In the genomic region with DNA sequence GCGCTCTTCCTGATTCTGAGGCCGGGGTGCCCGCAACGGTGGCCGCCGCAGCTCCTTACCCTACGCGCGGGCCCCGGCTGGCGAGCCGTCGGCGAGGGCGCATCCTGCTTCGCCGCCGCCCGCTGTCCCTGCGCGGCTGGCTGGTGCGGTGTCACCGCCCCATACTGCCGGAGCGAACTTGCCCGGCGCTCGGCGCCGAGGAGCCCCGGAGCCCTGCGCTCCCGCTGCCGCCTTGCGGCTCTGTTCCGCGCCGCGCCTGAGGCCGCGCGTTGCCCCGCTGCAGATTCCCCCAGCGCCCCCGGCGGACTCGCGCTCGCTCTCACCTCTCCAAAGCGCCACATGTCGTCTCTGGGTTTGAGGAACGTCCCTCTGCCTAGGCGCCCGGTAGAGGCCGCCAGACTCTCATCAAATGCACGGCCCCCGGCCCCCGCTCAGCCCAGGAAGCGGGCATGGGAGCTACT, we compare ENCODE assay signal across 9 mouse cellular contexts. TPM values are rescaled to one million over a fixed set of nuclear protein-coding genes. Genes with fewer than 3 reads are reported as not detected.
DNase-seq lines count a peak whose midpoint lies in the region; ATAC-seq and TF ChIP-seq lines count a peak whose summit lies in the region.
"Had no signal": no experiment of that assay in that cellular context is flagged by ENCODE, and none has a peak within 500 bp of the region (broad histone marks: within the 10 kb centered on the region; RNA-seq: fewer than 3 reads in every experiment).

Gene Gabra5, minus strand, starts transcription at position 379 of the 461 bp plus-strand sequence.

- peak within 1 kb of the TSS; percentile 61 for H3K4me2 ChIP-seq in heart, embryonic 16.5 days (ENCODE audit: low read depth, low read length)
- peak within 1 kb of the TSS; percentile 69 for H3K4me2 ChIP-seq in neural tube, embryonic 12.5 days (replicated peaks)
- H3K4me2 ChIP-seq: liver, embryonic 15.5 days had no signal

- intact Hi-C loops in heart, postnatal 36 days (cut with DNase I), result loop anchor here (10.0 kb wide), 1 partner anchor 635 kb away; no protein-coding TSS in a partner anchor
- intact Hi-C loops in left cerebral cortex, adult 2 months (cut with DNase I), result loop anchor here (1.0 to 10.0 kb wide), 7 partner anchors 275 to 1715 kb away; partner anchors contain the start of gene Ube3a
- intact Hi-C loops in gastrocnemius, postnatal 14 days (cut with DNase I; ENCODE audit: low total_unique reads), result no loop called here

- no peaks in the 10 kb centered on the region for H3K4me1 ChIP-seq in heart, embryonic 16.5 days (ENCODE audit: control insufficient read depth, insufficient read depth, low read length)
- H3K4me1 ChIP-seq in neural tube, embryonic 12.5 days, result peaks cover 15% of the 10 kb centered on the region
- H3K4me1 ChIP-seq: liver, embryonic 15.5 days had no signal

- H3K4me3 ChIP-seq in heart, embryonic 16.5 days (ENCODE audit: low read length), result peak within 1 kb of the TSS; percentile 42
- peak within 1 kb of the TSS; percentile 62 for H3K4me3 ChIP-seq in left cerebral cortex, adult 2 months
- peak within 1 kb of the TSS; percentile 50 for H3K4me3 ChIP-seq in neural tube, embryonic 12.5 days
- H3K4me3 ChIP-seq: liver, embryonic 15.5 days had no signal

- peaks cover 44% of the 10 kb centered on the region for H3K27me3 ChIP-seq in heart, embryonic 16.5 days (ENCODE audit: control insufficient read depth, insufficient read depth, low read length)
- peaks cover 52% of the 10 kb centered on the region for H3K27me3 ChIP-seq in neural tube, embryonic 12.5 days (replicated peaks)

- no peak within 1 kb of the TSS for H3K27ac ChIP-seq in heart, embryonic 16.5 days (ENCODE audit: low read length)
- H3K27ac ChIP-seq in left cerebral cortex, adult 2 months, result peak within 1 kb of the TSS; percentile 72
- no peak within 1 kb of the TSS for H3K27ac ChIP-seq in neural tube, embryonic 12.5 days
- H3K27ac ChIP-seq: liver, embryonic 15.5 days had no signal

- ATAC-seq in heart, embryonic 16.5 days (replicated peaks; ENCODE audit: extremely low read depth, insufficient read depth, low FRiP score), result no peak
- peak; percentile 84 for ATAC-seq in neural tube, embryonic 12.5 days (ENCODE audit: low FRiP score, low read depth)

- no peak within 1 kb of the TSS for H3K9ac ChIP-seq in heart, embryonic 16.5 days (ENCODE audit: low read length)
- H3K9ac ChIP-seq in neural tube, embryonic 12.5 days, result peak within 1 kb of the TSS; percentile 45; the same call in 1 of the 2 replicates
- H3K9ac ChIP-seq: liver, embryonic 15.5 days had no signal

- peak; percentile 60 for TF ChIP-seq CTCF in left cerebral cortex, adult 2 months (IDR thresholded peaks at IDR 0.05)

- no peak for DNase-seq in heart, postnatal 36 days
- DNase-seq in brain, embryonic 18.5 days (ENCODE audit: low read depth, low spot score), result peak; percentile 60
- DNase-seq in frontal cortex, postnatal 10 days (ENCODE audit: low spot score in 2 of 2), result peak; percentile 43 to 76
- peak; percentile 70 to 75 for DNase-seq in left cerebral cortex, adult 2 months (ENCODE audit: extremely low spot score in 1 of 2, low spot score in 2 of 2)
- no peak for DNase-seq in gastrocnemius, postnatal 14 days
- no peak for DNase-seq in gastrocnemius, postnatal 25 days

- H3K36me3 ChIP-seq in heart, embryonic 16.5 days (ENCODE audit: control insufficient read depth, insufficient read depth), result no peaks in the 10 kb centered on the region
- H3K36me3 ChIP-seq in neural tube, embryonic 12.5 days, result no peaks in the 10 kb centered on the region
- H3K36me3 ChIP-seq: liver, embryonic 15.5 days had no signal

- no peaks in the 10 kb centered on the region for H3K9me3 ChIP-seq in heart, embryonic 16.5 days (replicated peaks; ENCODE audit: control insufficient read depth, low read length)
- H3K9me3 ChIP-seq in neural tube, embryonic 12.5 days, result no peaks in the 10 kb centered on the region
- H3K9me3 ChIP-seq: liver, embryonic 15.5 days had no signal

- under 1% methylated on average over 59 of the region's 59 CpGs for WGBS in heart, embryonic 16.5 days
- WGBS in neural tube, embryonic 12.5 days, result under 1% methylated on average over 59 of the region's 59 CpGs

RNA-seq across cellular contexts. Expression of gene Gabra5, which starts in this region (rescaled TPM):
- not detected in 2 replicates for polyA plus RNA-seq in heart, embryonic 16.5 days (2015; fragmentation: Nextera tagmentation; extraction: Ambion mirVana)
- total RNA-seq in heart, postnatal 36 days (2021), result not detected
- 10 to 100 TPM; 46.1 to 47.4 TPM for total RNA-seq in left cerebral cortex, adult 2 months (2021)
- 2.1 and 3.3 TPM in 2 replicates for polyA plus RNA-seq in neural tube, embryonic 12.5 days (2016; fragmentation: Nextera tagmentation; extraction: Ambion mirVana)
- not detected for total RNA-seq in gastrocnemius, postnatal 14 days (2021)
- total RNA-seq in gastrocnemius, postnatal 25 days (2021), result not detected
- polyA plus RNA-seq: liver, embryonic 15.5 days had no signal

Comparison
In these comparisons a context has a peak if more than half of its experiments do, and no peak if none do; other contexts are left out.
1. RNA of gene Gabra5 (total RNA-seq): 46.1 to 47.4 TPM in left cerebral cortex, adult 2 months; not detected in gastrocnemius, postnatal 14 days, not detected in heart, postnatal 36 days and not detected in gastrocnemius, postnatal 25 days; every median in the first group is over 10 times any median in the second.
2. DNase-seq: peak in brain, embryonic 18.5 days (single experiment), frontal cortex, postnatal 10 days (2 of 2) and left cerebral cortex, adult 2 months (2 of 2); none in heart, postnatal 36 days (0 of 2), gastrocnemius, postnatal 14 days (single experiment) and gastrocnemius, postnatal 25 days (single experiment).
3. Peak in every context shown above with its lines, with median percentiles within 50 percentile points of each other: H3K4me3 ChIP-seq.